ENCODE assay signal across 22 mouse cellular contexts in the genomic region with DNA sequence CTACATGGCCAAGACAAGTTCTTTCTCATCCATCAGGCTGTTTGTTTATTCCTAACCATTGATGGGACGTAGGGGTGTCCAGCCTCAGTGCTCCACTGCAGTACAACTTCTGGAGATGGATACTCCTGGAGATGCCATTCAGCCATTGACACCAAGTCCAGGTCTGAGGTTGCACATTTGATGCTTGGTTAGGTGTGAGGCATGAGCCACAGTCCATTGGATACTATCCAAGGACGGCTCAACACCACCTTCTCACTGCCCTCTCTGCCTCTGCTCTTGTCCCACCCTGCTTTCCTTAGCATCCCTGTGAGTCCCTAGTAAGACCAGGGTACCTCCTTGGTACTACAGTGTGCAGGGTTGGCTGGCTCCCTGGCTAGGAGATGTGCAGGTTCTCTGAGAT. TPM values are rescaled to one million over a fixed set of nuclear protein-coding genes. Genes with fewer than 3 reads are reported as not detected.
A peak's percentile ranks its signal among the peaks of the same experiment; 100 is the strongest.
DNase-seq lines count a peak whose midpoint lies in the region; ATAC-seq and TF ChIP-seq lines count a peak whose summit lies in the region.
"Had no signal": no experiment of that assay in that cellular context is flagged by ENCODE, and none has a peak within 500 bp of the region (broad histone marks: within the 10 kb centered on the region; RNA-seq: fewer than 3 reads in every experiment).

No protein-coding gene starts in this region.

- DNase-seq in kidney, adult 8-10 months = peak; percentile 47 to 77
- no peak for DNase-seq in liver, postnatal 0 days
- DNase-seq in Patski (ENCODE audit: low read depth, low spot score) = no peak
- no peak for DNase-seq in spleen, postnatal 10 days (ENCODE audit: low spot score in 2 of 2)
- DNase-seq: adrenal gland, adult 8-10 months; adrenal gland, postnatal 36 days; cerebellum, adult 11 months; cerebellum, adult 8-10 months; cerebellum, postnatal 14 days; embryo, embryonic 11 days; gastrocnemius, adult 2 months; gastrocnemius, postnatal 25 days; heart, postnatal 4 days had no signal

- CTCF ChIA-PET in Patski (lab: Charles Lee) = interaction anchor here (0.9 to 1.6 kb wide), 2 partner anchors 10 kb away, joined by 4 read pairs; no protein-coding TSS in a partner anchor

- TF ChIP-seq CTCF in liver, postnatal 0 days (IDR thresholded peaks at IDR 0.05; ENCODE audit: low read depth) = no peak
- TF ChIP-seq CTCF in Patski (IDR thresholded peaks at IDR 0.05) = no peak

- H3K4me1 ChIP-seq in kidney, embryonic 14.5 days (ENCODE audit: control insufficient read depth, insufficient read depth, low read length) = 0 out of 2 replicates have a peak, but pooled peaks cover under 1% of the 10 kb centered on the region
- H3K4me1 ChIP-seq in liver, embryonic 12.5 days = peaks cover 25% of the 10 kb centered on the region
- peaks cover 8% of the 10 kb centered on the region; the same call in 1 of the 2 replicates for H3K4me1 ChIP-seq in liver, postnatal 0 days (ENCODE audit: insufficient read depth)
- H3K4me1 ChIP-seq in brown adipose tissue, adult 24 weeks (ENCODE audit: control insufficient read depth, insufficient read depth, insufficient read length, low read length) = peaks cover 15% of the 10 kb centered on the region
- H3K4me1 ChIP-seq: embryonic facial prominence, embryonic 15.5 days; forebrain, embryonic 10.5 days; heart, embryonic 13.5 days; hindbrain, embryonic 12.5 days had no signal

- H3K36me3 ChIP-seq in kidney, embryonic 14.5 days (ENCODE audit: control insufficient read depth, insufficient read depth, low read length) = peaks cover 3% of the 10 kb centered on the region; the same call in 1 of the 2 replicates
- H3K36me3 ChIP-seq in liver, embryonic 12.5 days = no peaks in the 10 kb centered on the region
- no peaks in the 10 kb centered on the region for H3K36me3 ChIP-seq in liver, postnatal 0 days (replicated peaks; ENCODE audit: insufficient read depth, low read length)

- no peak for TF ChIP-seq EP300 in liver, postnatal 0 days (IDR thresholded peaks at IDR 0.05; ENCODE audit: low read depth)

- H3K27me3 ChIP-seq in kidney, embryonic 14.5 days (ENCODE audit: control insufficient read depth, insufficient read depth, low read length) = no peaks in the 10 kb centered on the region
- H3K27me3 ChIP-seq in liver, embryonic 12.5 days (replicated peaks) = no peaks in the 10 kb centered on the region
- H3K27me3 ChIP-seq in liver, postnatal 0 days (ENCODE audit: insufficient read depth, low read length) = no peaks in the 10 kb centered on the region
- no peaks in the 10 kb centered on the region for H3K27me3 ChIP-seq in Patski
- H3K27me3 ChIP-seq: embryonic facial prominence, embryonic 15.5 days; heart, embryonic 13.5 days; hindbrain, embryonic 12.5 days had no signal

- ATAC-seq in kidney, embryonic 14.5 days (ENCODE audit: low FRiP score, low TSS enrichment) = no peak
- no peak for ATAC-seq in liver, embryonic 12.5 days
- ATAC-seq in liver, postnatal 0 days = no peak
- ATAC-seq in Patski = peak; percentile 57
- ATAC-seq: forebrain, embryonic 14.5 days had no signal

- H3K27ac ChIP-seq in kidney, embryonic 14.5 days (ENCODE audit: low read depth, low read length) = no peak overlapping the region
- H3K27ac ChIP-seq in liver, embryonic 12.5 days = peak overlapping the region; percentile 46
- H3K27ac ChIP-seq in liver, postnatal 0 days (ENCODE audit: low read depth) = no peak overlapping the region
- peak overlapping the region; percentile 72 for H3K27ac ChIP-seq in brown adipose tissue, adult 24 weeks (replicated peaks; ENCODE audit: low read depth, low read length)
- H3K27ac ChIP-seq: embryonic facial prominence, embryonic 15.5 days; forebrain, embryonic 10.5 days; gastrocnemius, adult 2 months; heart, embryonic 13.5 days; hindbrain, embryonic 12.5 days had no signal

- H3K9me3 ChIP-seq in kidney, embryonic 14.5 days (ENCODE audit: control insufficient read depth, low read length) = no peaks in the 10 kb centered on the region
- H3K9me3 ChIP-seq in liver, embryonic 12.5 days (replicated peaks) = no peaks in the 10 kb centered on the region
- no peaks in the 10 kb centered on the region for H3K9me3 ChIP-seq in liver, postnatal 0 days (ENCODE audit: low read length)
- H3K9me3 ChIP-seq: embryonic facial prominence, embryonic 15.5 days; forebrain, embryonic 10.5 days; heart, embryonic 13.5 days; hindbrain, embryonic 12.5 days had no signal

- H3K4me2 ChIP-seq in kidney, embryonic 14.5 days (replicated peaks; ENCODE audit: low read depth, low read length) = no peak overlapping the region
- H3K4me2 ChIP-seq in liver, embryonic 12.5 days = no peak overlapping the region
- H3K4me2 ChIP-seq in liver, postnatal 0 days (ENCODE audit: low read depth, low read length) = no peak overlapping the region
- H3K4me2 ChIP-seq: embryonic facial prominence, embryonic 15.5 days; heart, embryonic 13.5 days; hindbrain, embryonic 12.5 days had no signal

- in situ Hi-C loops in Patski (cut with MboI; ENCODE audit: low pct_unique_long_range_greater_than_20kb) = no loop called here

- WGBS in kidney, embryonic 14.5 days = 82% methylated on average over 2 of the region's 2 CpGs
- 72% methylated on average over 2 of the region's 2 CpGs for WGBS in liver, embryonic 12.5 days (ENCODE audit: insufficient replicate concordance)
- 76% methylated on average over 2 of the region's 2 CpGs for WGBS in liver, postnatal 0 days (ENCODE audit: insufficient replicate concordance)

- no peak overlapping the region for H3K9ac ChIP-seq in kidney, embryonic 14.5 days (ENCODE audit: low read depth, low read length)
- H3K9ac ChIP-seq in liver, embryonic 12.5 days = no peak overlapping the region
- no peak overlapping the region for H3K9ac ChIP-seq in liver, postnatal 0 days (replicated peaks)
- H3K9ac ChIP-seq: embryonic facial prominence, embryonic 15.5 days; heart, embryonic 13.5 days; hindbrain, embryonic 12.5 days had no signal

- no peak overlapping the region for H3K4me3 ChIP-seq in kidney, embryonic 14.5 days (ENCODE audit: low read length)
- H3K4me3 ChIP-seq in liver, embryonic 12.5 days = no peak overlapping the region
- H3K4me3 ChIP-seq in liver, postnatal 0 days (ENCODE audit: low read depth, low read length) = no peak overlapping the region
- no peak overlapping the region for H3K4me3 ChIP-seq in brown adipose tissue, adult 24 weeks (ENCODE audit: insufficient read depth, low read depth, low read length)
- H3K4me3 ChIP-seq: embryonic facial prominence, embryonic 15.5 days; erythroblast, embryonic 14.5 days; forebrain, embryonic 10.5 days; gastrocnemius, adult 2 months; heart, embryonic 13.5 days; hindbrain, embryonic 12.5 days had no signal

- POLR2A ChIA-PET in Patski (lab: Charles Lee) = no interaction called here

RNA-seq across cellular contexts. Expression of gene Aqp1, which starts 36.3 kb away (rescaled TPM):
- polyA plus RNA-seq in kidney, embryonic 14.5 days (2014; fragmentation: Nextera tagmentation; extraction: Ambion mirVana) = 2.8 and 5.5 TPM in 2 replicates
- polyA plus RNA-seq in liver, embryonic 12.5 days (2016; fragmentation: Nextera tagmentation; extraction: Ambion mirVana) = 29.1 and 29.5 TPM in 2 replicates
- 134 and 135 TPM in 2 replicates for polyA plus RNA-seq in liver, postnatal 0 days (2015; fragmentation: Nextera tagmentation; extraction: Ambion mirVana)
- polyA plus RNA-seq in Patski (2021) = 259 TPM
- polyA plus RNA-seq in brown adipose tissue, adult 24 weeks (2012; ENCODE audit: insufficient read depth, insufficient read length, missing spikeins) = 63.6 and 153 TPM in 2 replicates

Comparison
In these comparisons a context has a peak if more than half of its experiments do, and no peak if none do; other contexts are left out.
1. H3K27ac ChIP-seq: peak in liver, embryonic 12.5 days (single experiment) and brown adipose tissue, adult 24 weeks (single experiment); none in kidney, embryonic 14.5 days (single experiment) and liver, postnatal 0 days (single experiment).
2. DNase-seq: peak in kidney, adult 8-10 months (2 of 2); none in liver, postnatal 0 days (single experiment), Patski (single experiment) and spleen, postnatal 10 days (0 of 2).